Mouse (Mus musculus): Measurements from ENCODE around the gene Amhr2.

The Amhr2 gene

DNA sequence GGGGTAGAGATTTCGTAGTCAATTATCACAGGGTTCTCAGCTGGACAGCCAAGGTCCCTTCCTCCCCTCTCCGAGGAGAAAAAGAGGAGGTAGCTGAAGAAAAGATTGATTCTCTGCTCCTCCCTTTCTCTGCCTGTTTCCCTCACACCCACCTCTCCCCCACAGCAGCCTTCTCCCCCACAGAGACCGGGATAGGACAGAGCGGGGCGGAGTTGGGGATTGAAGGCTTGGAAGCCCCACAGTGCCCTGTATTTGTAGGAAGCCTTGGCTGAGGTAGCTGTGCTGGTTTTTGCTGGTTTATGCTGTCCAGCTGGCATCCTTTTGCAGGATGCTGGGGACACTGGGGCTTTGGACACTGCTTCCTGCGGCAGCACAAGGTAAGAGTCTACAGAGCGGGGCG, at the start of gene Amhr2:
Gene Amhr2 (plus strand): TSS at position 222 of the 400 bp plus-strand sequence.
- DNase-seq (ENCODE audit: low spot score in 2 of 2), result no peak

DNA sequence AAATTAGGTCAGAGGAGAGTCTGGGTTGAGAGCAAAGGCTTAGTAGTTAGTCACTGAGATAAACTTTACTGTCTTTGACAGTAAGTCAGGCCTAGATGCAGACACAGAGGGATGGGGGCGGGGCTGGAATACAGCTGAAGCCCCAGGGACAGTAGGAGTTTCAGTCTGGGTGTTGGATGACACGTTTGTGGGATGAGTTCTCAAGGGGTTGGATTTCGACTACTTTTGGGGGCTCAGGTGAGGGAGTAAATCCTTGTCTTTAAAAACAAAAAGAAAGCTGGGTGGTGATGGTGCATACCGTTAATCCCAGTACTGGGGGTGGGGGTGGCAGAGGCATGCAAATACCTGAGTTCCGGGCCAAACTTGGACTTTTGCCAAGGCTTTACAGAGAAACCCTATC, 46.5 kb upstream of the Amhr2 start:
- DNase-seq (ENCODE audit: low spot score in 2 of 2), result no peak

DNA sequence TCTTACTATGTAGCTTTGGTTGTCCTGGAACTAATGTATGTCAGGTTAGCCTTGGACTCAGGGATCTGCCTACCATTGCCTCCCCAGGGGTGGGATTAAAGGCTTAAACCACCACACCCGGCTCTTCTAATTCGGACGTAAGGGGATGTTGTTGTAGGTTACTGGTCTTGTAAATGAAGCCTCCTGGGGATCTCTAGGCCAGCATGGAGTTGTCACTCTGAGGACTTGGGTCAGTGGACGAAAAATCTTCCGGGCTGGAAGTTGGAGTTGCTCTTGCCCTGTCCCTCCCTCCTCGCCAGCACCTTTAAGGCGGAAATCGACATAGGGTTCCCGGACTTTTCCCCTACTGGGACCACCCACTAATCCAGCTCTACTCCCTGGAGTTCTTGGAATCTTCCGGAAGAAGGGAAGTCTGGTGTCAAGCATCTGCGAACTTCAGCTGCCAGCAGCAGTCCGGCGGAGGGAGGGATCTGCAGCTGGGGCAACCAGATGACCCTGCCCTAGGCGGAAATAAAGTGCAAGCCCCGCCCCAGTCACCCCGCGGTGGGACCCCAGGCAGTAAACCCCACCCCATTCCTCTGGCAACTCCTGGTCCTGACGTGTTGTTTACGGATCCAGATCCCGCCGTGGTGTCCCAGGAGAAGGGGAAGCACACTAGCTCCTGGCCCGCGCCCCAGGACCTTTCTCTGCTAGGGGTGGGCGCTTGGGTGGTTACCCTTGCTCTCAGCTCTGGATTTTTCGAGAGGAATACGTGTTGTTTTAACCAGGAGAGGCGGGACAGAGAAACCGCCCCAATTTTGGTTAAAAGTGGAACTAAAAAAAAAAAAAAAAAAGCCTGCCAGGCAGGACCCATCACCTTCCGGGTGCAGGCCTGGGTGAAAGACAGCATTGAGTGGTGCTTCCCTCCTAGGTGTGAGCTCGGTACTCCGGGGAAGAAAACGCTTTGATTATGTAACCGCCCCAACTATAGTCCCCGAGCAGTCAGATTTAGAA, 45.6 kb upstream of the Amhr2 start:
- DNase-seq (ENCODE audit: low spot score in 2 of 2), result peak; percentile 32 to 56

DNA sequence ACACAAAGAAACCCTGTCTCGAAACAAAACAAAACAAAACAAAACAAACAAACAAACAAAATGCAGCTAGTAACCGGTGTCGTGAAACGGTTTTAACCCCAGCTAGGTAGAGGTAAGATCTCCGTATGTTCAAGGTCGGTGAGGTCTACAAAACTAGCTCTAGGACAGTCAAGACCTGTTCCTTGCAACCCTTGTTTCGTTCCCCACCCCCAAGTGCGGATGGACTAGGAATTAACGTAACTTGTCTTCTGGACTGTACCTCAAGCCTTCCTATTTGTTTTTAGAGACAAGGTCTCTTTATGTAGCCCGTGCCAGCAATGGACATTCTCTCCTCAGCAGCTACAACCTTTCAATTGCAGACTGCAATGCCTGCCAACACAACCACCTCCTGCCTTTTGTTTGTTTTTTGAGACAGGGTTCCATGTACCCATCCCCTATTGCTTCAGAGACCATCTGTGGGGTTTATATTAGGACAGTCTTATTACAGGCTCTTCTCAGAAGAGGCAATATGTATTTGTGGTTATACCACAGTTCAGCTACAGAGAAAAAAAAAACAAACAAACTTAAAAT, 44.6 kb upstream of the Amhr2 start:
- DNase-seq (ENCODE audit: low spot score in 2 of 2), result no peak

DNA sequence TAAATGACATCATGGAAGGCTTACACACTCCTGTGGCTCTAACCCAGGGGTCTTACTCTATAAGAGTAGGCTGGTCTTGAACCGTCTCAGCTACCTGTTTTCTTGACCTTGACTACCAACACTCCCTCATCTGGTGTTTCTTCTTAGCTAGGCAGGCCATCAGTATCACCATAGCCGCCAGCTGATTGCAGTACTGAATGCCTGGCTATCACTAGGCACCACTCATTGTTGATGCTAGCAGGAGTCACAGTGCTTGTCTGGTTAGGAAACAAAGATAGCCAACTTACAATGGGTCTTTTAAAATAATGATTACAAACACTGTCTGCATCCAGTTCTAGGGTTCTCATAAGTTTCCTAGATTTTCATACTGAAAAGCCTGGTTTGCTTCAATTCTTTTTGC, 43.9 kb upstream of the Amhr2 start:
- DNase-seq (ENCODE audit: low spot score in 2 of 2), result no peak

DNA sequence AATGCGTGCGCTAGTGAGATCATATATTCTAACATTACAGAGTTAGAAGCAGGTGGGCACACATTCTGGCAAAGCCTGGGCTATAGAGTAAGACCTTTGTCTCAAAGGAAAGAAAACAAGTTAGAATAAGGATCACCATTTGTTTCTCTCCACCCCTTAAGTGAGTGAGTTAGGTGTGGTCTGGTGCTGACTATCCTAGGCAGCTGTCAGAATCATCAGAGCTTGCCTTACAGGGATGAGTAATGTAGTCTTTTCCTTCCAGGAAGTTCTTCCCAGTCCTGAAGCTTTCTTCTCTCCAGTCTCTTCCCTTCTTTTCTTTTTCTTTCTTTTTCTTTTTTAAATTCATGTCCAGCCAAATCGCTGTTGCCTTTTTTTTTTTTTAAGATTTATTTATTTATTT, 43.0 kb upstream of the Amhr2 start:
- no peak for DNase-seq (ENCODE audit: low spot score in 2 of 2)

DNA sequence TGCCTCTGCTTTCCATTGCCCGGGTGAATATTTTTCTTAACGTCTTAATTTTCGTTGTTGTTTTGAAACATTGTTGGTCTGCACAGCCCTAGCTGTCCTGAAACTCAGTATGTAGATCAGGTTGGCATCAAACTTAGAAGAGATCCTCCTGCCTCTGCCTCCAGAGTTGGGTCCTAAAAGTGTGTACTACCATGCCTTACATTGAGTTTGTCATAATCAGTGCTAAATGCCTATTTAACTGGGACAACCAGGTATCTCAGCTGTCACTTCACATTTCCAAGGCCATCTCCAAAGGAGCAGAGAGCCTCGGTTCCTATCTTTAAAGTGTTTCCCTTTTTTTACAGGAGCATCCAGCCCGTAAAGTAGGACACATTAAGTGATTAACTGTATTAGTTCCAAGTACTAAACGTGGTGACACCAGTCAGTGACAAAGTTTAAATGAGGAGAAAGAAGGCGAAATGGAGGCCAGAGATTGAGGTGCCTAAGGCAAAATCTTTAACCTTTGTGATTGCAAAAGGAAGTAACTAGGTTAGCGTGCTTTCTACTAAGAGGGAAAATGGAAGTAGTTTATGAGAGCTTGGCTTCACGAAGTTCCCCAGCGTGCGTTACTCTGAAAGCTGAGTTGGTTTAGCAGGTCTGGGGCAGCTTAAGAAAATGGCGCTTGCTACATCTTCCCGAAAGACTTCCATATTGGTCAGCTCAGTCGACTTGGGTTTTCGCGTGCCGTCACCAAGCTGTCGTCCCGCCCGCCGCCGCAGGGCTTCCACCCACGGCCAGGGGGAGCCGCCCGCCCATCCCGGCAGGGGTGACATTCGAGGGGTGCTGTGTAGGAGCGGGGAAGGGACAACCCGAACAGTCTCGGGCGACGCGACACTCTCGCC, 40.3 kb upstream of the Amhr2 start:
- DNase-seq (ENCODE audit: low spot score in 2 of 2), result no peak

DNA sequence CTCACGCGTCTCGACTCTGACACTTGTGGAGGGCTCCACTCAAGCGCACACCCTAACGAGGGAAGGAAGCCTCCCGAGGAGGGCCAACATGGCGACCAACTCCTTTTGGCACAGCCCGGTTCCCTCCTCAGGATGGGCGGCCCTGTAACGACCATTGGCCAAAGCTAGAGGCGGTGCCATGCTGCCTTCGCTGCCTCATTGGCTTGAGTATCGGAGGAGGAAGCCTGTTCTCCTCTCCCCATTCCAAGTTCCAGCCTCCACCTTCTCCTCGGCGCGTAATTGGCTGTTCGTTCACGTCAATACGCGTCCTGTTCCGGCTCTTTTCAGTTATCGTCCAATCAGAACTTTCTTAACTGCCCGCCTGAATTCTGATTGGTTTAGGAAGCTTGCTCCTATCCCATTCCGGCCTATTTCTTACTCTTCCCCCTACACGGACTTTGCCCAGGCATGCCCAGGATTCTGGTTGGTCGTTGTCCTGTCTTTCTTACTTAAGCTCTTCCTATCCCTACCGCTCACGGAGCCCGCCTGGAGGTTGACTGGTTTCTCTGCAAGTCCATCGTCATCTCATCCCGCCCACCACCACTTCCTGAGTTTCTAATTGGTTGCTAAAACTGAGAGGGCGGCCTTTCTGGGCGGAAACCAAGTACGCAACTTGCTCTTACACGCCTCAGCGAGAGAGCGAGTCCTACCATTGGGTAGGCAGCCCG, 39.5 kb upstream of the Amhr2 start, which contains the start of gene Sp1:
Gene Sp1 (plus strand): TSS at position 655 of the 707 bp plus-strand sequence.
- DNase-seq (ENCODE audit: low spot score in 2 of 2), result peak; percentile 100

DNA sequence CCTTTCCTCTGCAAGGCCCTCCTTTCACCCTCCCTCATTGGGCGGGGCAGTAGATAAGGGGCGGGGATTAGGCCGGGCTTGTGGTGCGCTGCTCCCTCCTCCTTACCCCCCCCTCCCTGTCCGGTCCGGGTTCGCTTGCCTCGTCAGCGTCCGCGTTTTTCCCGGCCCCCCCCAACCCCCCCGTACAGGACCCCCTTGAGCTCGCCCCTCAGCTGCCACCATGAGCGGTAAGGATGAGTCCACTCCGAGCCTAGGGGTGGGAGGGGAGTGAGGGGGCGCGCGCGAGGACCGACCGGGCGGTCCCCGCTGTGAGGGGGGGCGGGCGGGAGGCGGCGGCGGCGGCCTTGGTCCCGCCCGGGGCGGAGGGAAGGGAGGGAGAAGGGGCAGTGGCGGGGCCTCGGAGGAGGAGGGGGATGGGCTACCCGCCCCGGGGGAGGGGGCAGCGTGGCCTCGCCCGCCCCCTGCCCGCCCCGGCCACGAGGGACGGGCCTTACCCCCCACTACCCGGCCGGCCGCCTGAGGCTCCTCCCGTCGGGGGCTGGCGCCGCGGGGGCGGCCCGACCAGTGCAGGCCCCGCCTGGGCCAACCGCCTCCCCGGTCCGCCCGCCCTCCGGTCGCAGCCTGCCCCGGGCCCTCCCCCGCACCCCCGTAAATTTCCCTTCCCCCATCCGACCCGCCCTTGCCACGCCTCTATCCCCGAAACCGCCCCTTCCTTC, 38.8 kb upstream of the Amhr2 start:
- DNase-seq (ENCODE audit: low spot score in 2 of 2), result peak; percentile 36 to 50

DNA sequence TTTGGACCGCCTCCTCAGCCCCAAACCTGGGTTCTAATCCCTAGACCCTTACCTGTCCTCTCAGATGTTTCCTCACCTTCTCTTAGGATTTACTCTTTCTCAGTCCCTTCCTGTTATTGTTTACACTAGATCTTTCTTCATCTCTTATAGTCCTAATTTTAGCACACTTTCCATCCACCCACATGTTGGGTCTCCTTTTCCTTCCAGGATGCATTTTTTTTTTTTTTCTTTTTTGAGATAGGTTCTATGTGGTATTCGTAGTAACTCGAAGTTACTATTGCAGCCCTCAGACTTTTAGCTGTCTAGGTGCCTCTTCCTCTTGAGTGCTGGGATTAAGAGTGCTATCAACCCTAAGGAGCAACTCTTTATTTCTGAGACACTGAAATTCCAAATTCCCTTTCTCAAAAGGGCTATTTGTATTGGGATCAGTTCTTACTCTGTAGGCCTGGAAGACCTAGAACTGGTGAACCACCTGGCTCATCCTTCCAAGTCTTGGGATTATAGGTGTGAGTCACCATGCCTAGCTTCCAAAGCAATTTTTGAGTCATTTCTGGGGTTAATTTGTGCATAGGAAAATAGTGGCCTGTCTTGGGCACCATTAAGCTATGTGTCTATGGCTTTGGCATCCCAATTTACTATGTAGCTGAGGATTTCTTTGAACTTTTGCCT, 38.1 kb upstream of the Amhr2 start:
- no peak for DNase-seq (ENCODE audit: low spot score in 2 of 2)

DNA sequence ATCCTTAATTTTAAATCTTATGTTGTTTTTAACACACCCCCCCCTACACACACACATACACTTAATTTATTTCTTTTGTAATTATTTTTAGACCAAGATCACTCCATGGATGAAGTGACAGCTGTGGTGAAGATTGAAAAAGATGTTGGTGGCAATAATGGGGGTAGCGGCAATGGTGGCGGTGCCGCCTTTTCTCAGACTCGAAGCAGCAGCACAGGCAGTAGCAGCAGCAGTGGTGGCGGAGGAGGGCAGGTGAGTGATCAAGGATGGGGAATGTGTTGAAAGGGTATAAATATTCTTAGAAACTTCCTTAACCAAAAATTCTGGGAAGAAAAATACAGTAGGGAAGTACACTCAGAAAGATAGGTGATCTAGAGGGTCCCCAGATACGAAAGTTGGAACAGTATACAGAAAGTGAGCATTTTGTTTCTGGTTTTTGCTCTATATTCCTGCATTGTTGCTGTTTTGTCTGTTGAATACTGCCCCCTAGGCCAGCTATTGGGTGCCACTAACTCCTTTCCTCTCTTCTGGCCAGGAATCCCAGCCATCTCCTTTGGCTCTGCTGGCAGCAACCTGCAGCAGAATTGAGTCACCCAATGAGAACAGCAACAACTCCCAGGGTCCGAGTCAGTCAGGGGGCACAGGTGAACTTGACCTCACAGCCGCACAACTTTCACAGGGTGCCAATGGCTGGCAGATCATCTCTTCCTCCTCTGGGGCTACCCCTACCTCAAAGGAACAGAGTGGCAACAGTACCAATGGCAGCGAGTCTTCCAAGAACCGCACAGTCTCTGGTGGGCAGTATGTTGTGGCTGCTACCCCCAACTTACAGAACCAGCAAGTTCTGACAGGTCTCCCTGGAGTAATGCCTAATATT, 37.2 kb upstream of the Amhr2 start:
- DNase-seq (ENCODE audit: low spot score in 2 of 2), result no peak

DNA sequence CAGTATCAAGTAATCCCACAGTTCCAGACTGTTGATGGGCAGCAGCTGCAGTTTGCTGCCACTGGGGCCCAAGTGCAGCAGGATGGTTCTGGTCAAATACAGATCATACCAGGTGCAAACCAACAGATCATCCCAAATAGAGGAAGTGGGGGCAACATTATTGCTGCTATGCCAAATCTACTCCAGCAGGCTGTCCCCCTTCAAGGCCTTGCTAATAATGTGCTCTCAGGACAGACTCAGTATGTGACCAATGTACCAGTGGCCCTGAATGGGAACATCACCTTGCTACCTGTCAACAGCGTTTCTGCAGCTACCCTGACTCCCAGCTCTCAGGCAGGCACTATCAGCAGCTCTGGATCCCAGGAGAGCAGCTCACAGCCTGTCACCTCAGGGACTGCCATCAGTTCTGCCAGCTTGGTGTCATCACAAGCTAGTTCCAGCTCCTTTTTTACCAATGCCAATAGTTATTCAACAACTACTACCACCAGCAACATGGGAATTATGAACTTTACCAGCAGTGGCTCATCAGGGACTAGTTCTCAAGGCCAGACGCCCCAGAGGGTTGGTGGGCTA, 36.5 kb upstream of the Amhr2 start:
- DNase-seq (ENCODE audit: low spot score in 2 of 2), result no peak

DNA sequence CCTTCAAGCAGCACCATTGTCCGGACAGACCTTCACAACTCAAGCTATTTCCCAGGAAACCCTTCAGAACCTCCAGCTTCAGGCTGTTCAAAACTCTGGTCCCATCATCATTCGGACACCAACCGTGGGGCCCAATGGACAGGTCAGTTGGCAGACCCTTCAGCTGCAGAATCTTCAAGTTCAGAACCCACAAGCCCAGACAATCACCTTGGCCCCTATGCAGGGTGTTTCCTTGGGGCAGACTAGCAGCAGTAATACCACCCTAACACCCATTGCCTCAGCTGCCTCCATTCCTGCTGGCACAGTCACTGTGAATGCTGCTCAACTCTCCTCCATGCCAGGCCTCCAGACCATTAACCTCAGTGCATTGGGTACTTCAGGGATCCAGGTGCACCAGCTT, 35.9 kb upstream of the Amhr2 start:
- DNase-seq (ENCODE audit: low spot score in 2 of 2), result no peak

DNA sequence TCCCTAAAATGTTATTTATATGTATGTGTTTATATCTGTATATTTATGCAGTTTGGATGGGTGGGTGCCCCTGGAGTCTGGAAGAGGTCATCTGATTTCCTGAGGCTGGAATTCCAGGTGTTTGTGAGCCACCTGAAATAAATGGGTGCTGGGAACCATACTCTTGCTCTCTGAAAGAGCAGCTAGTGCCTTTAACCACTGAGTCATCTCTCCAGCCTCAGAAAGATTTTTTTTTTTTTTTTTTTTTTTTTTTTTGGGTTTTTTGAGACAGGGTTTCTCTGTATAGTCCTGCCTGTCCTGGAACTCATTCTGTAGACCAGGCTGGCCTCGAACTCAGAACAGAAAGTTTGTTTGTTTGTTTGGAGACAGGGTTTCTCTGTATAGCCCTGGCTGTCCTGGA, 34.1 kb upstream of the Amhr2 start:
- no peak for DNase-seq (ENCODE audit: low spot score in 2 of 2)

DNA sequence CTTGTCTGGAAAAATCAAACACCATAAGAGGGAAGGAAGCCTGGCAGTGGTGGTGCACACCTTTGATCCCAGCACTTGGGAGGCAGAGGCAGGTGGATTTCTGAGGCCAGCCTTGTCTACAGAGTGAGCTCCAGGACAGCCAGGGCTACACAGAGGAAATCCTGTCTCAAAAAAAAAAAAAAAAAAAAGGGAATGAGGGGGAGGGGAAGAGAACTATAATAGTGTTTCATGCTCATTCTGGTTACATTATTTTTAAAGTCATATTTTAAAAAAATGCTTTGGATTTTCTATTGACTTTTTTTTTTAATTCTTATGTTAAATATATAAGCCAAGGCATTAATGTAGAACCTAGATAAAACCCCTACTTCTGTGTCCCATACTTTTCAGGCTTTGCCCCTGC, 31.5 kb upstream of the Amhr2 start:
- no peak for DNase-seq (ENCODE audit: low spot score in 2 of 2)

DNA sequence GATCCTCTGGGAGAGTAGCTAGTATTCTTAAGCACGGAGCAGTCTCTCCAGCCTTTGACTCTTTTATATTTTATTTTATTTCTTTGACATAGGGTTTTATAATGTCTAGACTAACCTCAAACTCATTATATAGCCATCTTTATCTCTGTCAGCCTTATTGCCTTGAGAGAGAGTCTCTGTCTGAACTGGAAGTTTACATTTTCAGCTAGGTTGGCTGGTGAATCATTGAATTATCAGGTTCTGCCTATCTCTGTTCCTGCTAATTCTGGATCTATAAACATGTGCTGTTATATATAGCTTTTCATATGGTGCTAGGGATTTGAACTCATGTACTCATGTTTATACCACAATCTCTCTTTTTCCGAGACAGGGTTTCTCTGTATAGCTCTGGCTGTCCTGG, 27.6 kb upstream of the Amhr2 start:
- no peak for DNase-seq (ENCODE audit: low spot score in 2 of 2)

DNA sequence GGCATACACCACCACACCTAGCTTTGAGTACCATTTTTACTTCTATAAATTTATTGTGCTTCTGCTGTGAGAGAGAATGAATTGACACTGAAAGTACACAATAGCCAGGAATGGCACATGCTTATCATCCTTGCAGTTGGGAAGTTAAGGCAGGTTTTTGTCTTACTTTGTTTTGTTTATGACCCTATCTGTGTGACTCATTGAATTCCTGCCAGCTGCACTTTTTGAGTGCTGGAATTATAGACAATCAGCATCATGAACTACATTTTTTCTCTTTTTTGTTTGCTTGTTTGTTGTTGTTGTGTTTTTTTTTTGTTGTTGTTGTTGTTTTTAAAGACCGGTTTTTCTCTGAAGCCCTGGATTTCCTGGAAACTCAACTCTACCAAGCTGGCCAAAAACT, 24.2 kb upstream of the Amhr2 start:
- no peak for DNase-seq (ENCODE audit: low spot score in 2 of 2)

DNA sequence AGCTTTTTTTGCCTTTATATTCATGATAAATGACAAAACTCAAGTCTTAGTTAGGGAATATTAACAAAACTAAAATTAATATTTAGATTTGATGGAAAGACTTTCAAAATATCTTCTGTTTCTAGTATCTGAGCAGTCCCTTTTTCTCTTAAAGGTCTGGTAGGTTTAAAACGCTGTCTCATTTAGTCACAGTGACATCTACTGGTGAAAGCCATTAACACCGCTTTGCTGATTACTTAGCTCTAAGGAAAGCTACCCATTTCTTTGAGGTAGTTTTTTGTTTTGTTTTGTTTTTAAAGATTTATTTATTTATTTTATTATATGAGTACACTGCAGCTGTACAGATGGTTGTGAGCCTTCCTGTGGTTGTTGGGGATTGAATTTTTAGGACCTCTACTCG, 23.7 kb upstream of the Amhr2 start:
- DNase-seq (ENCODE audit: low spot score in 2 of 2), result no peak
